Mouse (Mus musculus) spleen, adult 18-20 months (tissue): ENCODE data around the gene Crybg2.
A peak's percentile ranks its signal among the peaks of the same experiment; 100 is the strongest.

ENCODE experiments used
- DNase-seq, 2 experiments: peaks; one replicate each; pipeline ENCODE4 v3.0.0; 2022; ENCODE audit warnings: mixed read lengths in 2 of 2

Crybg2 gene

GRCm38 (mm10) chr4:134058908-134059307 is 1.7 kb upstream of the Crybg2 start:
- DNase-seq: no peak

- DNase-seq: no peak
Measured at GRCm38 (mm10) chr4:134061166-134061830, 683 bp downstream of the Crybg2 start.

- no peak for DNase-seq
Measured at GRCm38 (mm10) chr4:134061944-134062446, 1.4 kb downstream of the Crybg2 start.

GRCm38 (mm10) chr4:134062561-134062960 is 1.9 kb downstream of the Crybg2 start:
- no peak for DNase-seq

- DNase-seq: no peak
Measured at GRCm38 (mm10) chr4:134065431-134066004, 4.9 kb downstream of the Crybg2 start.

GRCm38 (mm10) chr4:134067383-134067782 is 6.8 kb downstream of the Crybg2 start:
- DNase-seq: no peak

GRCm38 (mm10) chr4:134067833-134068544 is 7.4 kb downstream of the Crybg2 start:
- DNase-seq: no peak

GRCm38 (mm10) chr4:134068793-134069580 is 8.4 kb downstream of the Crybg2 start:
- DNase-seq: no peak

- DNase-seq: peak in 1 of 2 experiments; percentile 55
Measured at GRCm38 (mm10) chr4:134078694-134079093, 18.1 kb downstream of the Crybg2 start.

GRCm38 (mm10) chr4:134080674-134081073 is 20.1 kb downstream of the Crybg2 start:
- no peak for DNase-seq

- peak; percentile 90 to 93 for DNase-seq
Measured at GRCm38 (mm10) chr4:134081730-134082386, 21.2 kb downstream of the Crybg2 start.

- no peak for DNase-seq
Measured at GRCm38 (mm10) chr4:134082460-134082859, 21.8 kb downstream of the Crybg2 start.

- no peak for DNase-seq
Measured at GRCm38 (mm10) chr4:134084999-134085398, 24.4 kb downstream of the Crybg2 start.

GRCm38 (mm10) chr4:134087412-134087811 is 26.8 kb downstream of the Crybg2 start:
- peak; percentile 42 to 61 for DNase-seq

- no peak for DNase-seq
Measured at GRCm38 (mm10) chr4:134089029-134089428, 28.4 kb downstream of the Crybg2 start.

GRCm38 (mm10) chr4:134090521-134091224 is 30.1 kb downstream of the Crybg2 start:
- no peak for DNase-seq

- no peak for DNase-seq
Measured at GRCm38 (mm10) chr4:134091225-134091529, 30.6 kb downstream of the Crybg2 start.

- peak; percentile 74 to 86 for DNase-seq
Measured at GRCm38 (mm10) chr4:134092382-134093288, 32.0 kb downstream of the Crybg2 start.

GRCm38 (mm10) chr4:134094004-134094564 is 33.5 kb downstream of the Crybg2 start:
- DNase-seq: no peak

- DNase-seq: peak; percentile 77 to 83
Measured at GRCm38 (mm10) chr4:134094923-134095547, 34.4 kb downstream of the Crybg2 start, which contains the start of gene Cd52. Gene Cd52, minus strand, starts transcription at chr4:134095082.
